Mouse (Mus musculus) cerebellum, adult 2 months (tissue): ENCODE measurements around the gene AC161166.1.

Experiments
- CTCF ChIP-seq: fragments of 200-500 bp; IDR thresholded peaks from 2 replicates; pipeline ENCODE4 v1.5.1; 2011; ENCODE audit warnings: low read depth, mild to moderate bottlenecking, control low read depth, low read length, moderate library complexity, borderline replicate concordance; ENCODE audit not compliant: insufficient read depth
- POLR2A ChIP-seq: fragments of 200-500 bp; IDR thresholded peaks from 2 replicates; pipeline ENCODE4 v1.6.1; 2011; ENCODE audit warnings: low read length, control low read depth, borderline replicate concordance; ENCODE audit not compliant: insufficient read depth

- TF ChIP-seq POLR2A, result no peak
- no peak for TF ChIP-seq CTCF
These were observed 26.8 kb downstream of the AC161166.1 start for GRCm38 (mm10) chr7:24485481-24485880.
